Mouse (Mus musculus): ENCODE measurements around the gene Cdca5. TPM values are rescaled to one million over a fixed set of nuclear protein-coding genes. Genes with fewer than 3 reads are reported as not detected.
"Not testable (repeated sequence)": the region's sequence is repeated elsewhere in the genome, so short reads cannot be mapped to it uniquely, and the experiment has no call there.

The Cdca5 gene
- polyA plus RNA-seq, 1 experiment from 2014 or later, result 8.9 TPM

GRCm38 (mm10) chr19:6132171-6132827 is 47.5 kb downstream of the Cdca5 start:
- Histone ChIP-seq H3K36me3 (ENCODE audit: control insufficient read depth, insufficient read depth) (peaks cover 10% of the 10 kb centered on the region), H3K9me3 (ENCODE audit: control insufficient read depth) (no peaks in the 10 kb centered on the region), H3K9ac (ENCODE audit: low read depth, low read length) (no peak overlapping the region), H3K27ac (ENCODE audit: low read depth, low read length) (no peak overlapping the region), H3K4me2 (replicated peaks; ENCODE audit: low read depth) (no peak overlapping the region), H3K27me3 (replicated peaks; ENCODE audit: control insufficient read depth, insufficient read depth, low read length) (no peaks in the 10 kb centered on the region), H3K4me1 (replicated peaks; ENCODE audit: control insufficient read depth, insufficient read depth, low read length) (no peaks in the 10 kb centered on the region), H3K4me3 (ENCODE audit: low read depth, low read length) (no peak overlapping the region)
- WGBS, result 83% methylated on average over 7 of the region's 7 CpGs
- ATAC-seq, result no peak
- TF ChIP-seq CTCF (IDR thresholded peaks at IDR 0.05; ENCODE audit: low read depth), result no peak

DNA sequence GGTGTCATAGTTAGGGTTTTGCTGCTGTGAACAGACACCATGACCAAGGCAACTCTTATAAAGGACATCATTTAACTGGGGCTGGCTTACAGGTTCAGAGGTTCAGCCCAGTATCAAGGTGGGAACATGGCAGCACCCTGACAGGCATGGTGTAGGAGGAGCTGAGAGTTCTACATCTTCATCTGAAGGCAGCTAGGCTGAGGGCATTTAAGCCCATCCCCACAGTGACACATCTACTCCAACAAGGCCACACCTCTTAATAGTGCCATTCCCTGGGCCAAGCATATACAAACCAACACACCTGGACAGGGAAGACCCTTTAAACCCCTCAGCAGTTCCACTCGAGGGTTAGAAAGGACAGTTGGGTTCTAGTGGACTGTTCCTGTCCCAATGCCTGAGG is 48.4 kb downstream of the Cdca5 start:
- H3K4me3 ChIP-seq (ENCODE audit: low read depth, low read length); H3K27me3 ChIP-seq (replicated peaks; ENCODE audit: control insufficient read depth, insufficient read depth, low read length); H3K27ac ChIP-seq (ENCODE audit: low read depth, low read length); H3K9me3 ChIP-seq (ENCODE audit: control insufficient read depth); H3K9ac ChIP-seq (ENCODE audit: low read depth, low read length); H3K4me2 ChIP-seq (replicated peaks; ENCODE audit: low read depth); H3K4me1 ChIP-seq (replicated peaks; ENCODE audit: control insufficient read depth, insufficient read depth, low read length); ATAC-seq: not testable (repeated sequence)
- 46% methylated on average over 1 of the region's 1 CpGs for WGBS
- H3K36me3 ChIP-seq (ENCODE audit: control insufficient read depth, insufficient read depth), result peaks cover 15% of the 10 kb centered on the region

DNA sequence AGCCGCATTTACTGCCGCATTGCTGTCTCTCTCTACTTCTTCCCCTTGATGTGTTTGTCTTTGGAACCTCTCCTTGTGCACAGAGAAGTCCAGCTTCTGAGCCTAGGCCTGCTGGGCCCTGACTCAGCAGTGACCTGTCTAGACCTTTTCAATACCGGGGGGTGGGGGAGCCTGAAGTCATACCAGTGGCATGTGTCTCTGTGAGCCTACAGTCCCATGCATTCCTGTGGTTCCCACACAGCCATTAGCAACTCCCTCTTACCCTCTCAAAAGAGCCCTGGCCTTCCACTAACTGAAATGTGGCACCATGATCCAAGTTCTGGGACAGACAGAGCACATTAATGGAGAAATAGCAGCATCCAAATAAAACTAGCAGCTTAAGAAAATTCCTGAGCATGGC is 51.6 kb downstream of the Cdca5 start:
- no peak overlapping the region for H3K4me3 ChIP-seq (ENCODE audit: low read depth, low read length)
- no peaks in the 10 kb centered on the region for H3K9me3 ChIP-seq (ENCODE audit: control insufficient read depth)
- H3K4me1 ChIP-seq (replicated peaks; ENCODE audit: control insufficient read depth, insufficient read depth, low read length), result 0 out of 2 replicates have a peak, but pooled peaks cover 4% of the 10 kb centered on the region
- H3K36me3 ChIP-seq (ENCODE audit: control insufficient read depth, insufficient read depth), result peaks cover 15% of the 10 kb centered on the region
- H3K9ac ChIP-seq (ENCODE audit: low read depth, low read length), result no peak overlapping the region
- 81% methylated on average over 3 of the region's 3 CpGs for WGBS
- no peak for TF ChIP-seq CTCF (IDR thresholded peaks at IDR 0.05; ENCODE audit: low read depth)
- no peak overlapping the region for H3K4me2 ChIP-seq (replicated peaks; ENCODE audit: low read depth)
- no peak for ATAC-seq
- H3K27ac ChIP-seq (ENCODE audit: low read depth, low read length), result no peak overlapping the region
- H3K27me3 ChIP-seq (replicated peaks; ENCODE audit: control insufficient read depth, insufficient read depth, low read length), result no peaks in the 10 kb centered on the region

- Histone ChIP-seq H3K9me3 (ENCODE audit: control insufficient read depth) (no peaks in the 10 kb centered on the region), H3K27me3 (replicated peaks; ENCODE audit: control insufficient read depth, insufficient read depth, low read length) (no peaks in the 10 kb centered on the region), H3K9ac (ENCODE audit: low read depth, low read length) (0 out of 2 replicates have a peak overlapping the region, but pooled peaks have one; percentile 76), H3K4me2 (replicated peaks; ENCODE audit: low read depth) (peak overlapping the region; percentile 97; the same call in 1 of the 2 replicates), H3K36me3 (ENCODE audit: control insufficient read depth, insufficient read depth) (peaks cover 15% of the 10 kb centered on the region), H3K4me1 (replicated peaks; ENCODE audit: control insufficient read depth, insufficient read depth, low read length) (0 out of 2 replicates have a peak, but pooled peaks cover 4% of the 10 kb centered on the region), H3K27ac (ENCODE audit: low read depth, low read length) (no peak overlapping the region), H3K4me3 (ENCODE audit: low read depth, low read length) (no peak overlapping the region)
- 94% methylated on average over 6 of the region's 6 CpGs for WGBS
- ATAC-seq, result no peak
- no peak for TF ChIP-seq CTCF (IDR thresholded peaks at IDR 0.05; ENCODE audit: low read depth)
These were observed 54.9 kb downstream of the Cdca5 start for GRCm38 (mm10) chr19:6139701-6140100.

DNA sequence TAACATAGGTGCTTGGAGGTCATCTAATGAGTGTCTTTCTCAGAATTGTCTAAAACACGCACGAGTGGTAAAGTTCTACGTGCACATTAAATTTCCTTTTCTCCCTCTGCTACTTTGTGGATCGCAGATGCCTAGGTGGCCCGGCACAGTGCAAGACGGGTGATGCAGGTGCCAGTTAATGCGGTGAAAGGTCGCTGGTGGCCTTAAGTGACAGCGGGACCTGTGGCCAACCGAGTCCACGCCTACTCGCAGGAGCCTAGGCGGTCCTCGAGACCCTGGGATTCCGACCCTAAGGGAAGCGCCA is 55.5 kb downstream of the Cdca5 start:
- peak overlapping the region; percentile 97 for H3K4me2 ChIP-seq (replicated peaks; ENCODE audit: low read depth)
- no peak for TF ChIP-seq CTCF (IDR thresholded peaks at IDR 0.05; ENCODE audit: low read depth)
- peaks cover 15% of the 10 kb centered on the region for H3K36me3 ChIP-seq (ENCODE audit: control insufficient read depth, insufficient read depth)
- H3K9me3 ChIP-seq (ENCODE audit: control insufficient read depth), result no peaks in the 10 kb centered on the region
- peak overlapping the region; percentile 81 for H3K4me3 ChIP-seq (ENCODE audit: low read depth, low read length)
- ATAC-seq, result peak; percentile 21; the same call in 1 of the 2 replicates
- WGBS, result 2% methylated on average over 13 of the region's 16 CpGs
- H3K27ac ChIP-seq (ENCODE audit: low read depth, low read length), result peak overlapping the region; percentile 92
- 0 out of 2 replicates have a peak, but pooled peaks cover 4% of the 10 kb centered on the region for H3K4me1 ChIP-seq (replicated peaks; ENCODE audit: control insufficient read depth, insufficient read depth, low read length)
- peak overlapping the region; percentile 76 for H3K9ac ChIP-seq (ENCODE audit: low read depth, low read length)
- no peaks in the 10 kb centered on the region for H3K27me3 ChIP-seq (replicated peaks; ENCODE audit: control insufficient read depth, insufficient read depth, low read length)

GRCm38 (mm10) chr19:6140678-6141393 is 56.1 kb downstream of the Cdca5 start, which contains the start of gene Batf2:
Gene Batf2 (plus strand): TSS chr19:6140983.
- ATAC-seq, result peak; percentile 92
- 0 out of 2 replicates have a peak, but pooled peaks cover 4% of the 10 kb centered on the region for H3K4me1 ChIP-seq (replicated peaks; ENCODE audit: control insufficient read depth, insufficient read depth, low read length)
- peak within 1 kb of the TSS; percentile 76 for H3K9ac ChIP-seq (ENCODE audit: low read depth, low read length)

More at GRCm38 (mm10) chr19:6140678-6141393, 56.1 kb downstream of the Cdca5 start, which contains the start of gene Batf2:
- Histone ChIP-seq H3K4me3 (ENCODE audit: low read depth, low read length) (peak within 1 kb of the TSS; percentile 81), H3K4me2 (replicated peaks; ENCODE audit: low read depth) (peak within 1 kb of the TSS; percentile 97), H3K36me3 (ENCODE audit: control insufficient read depth, insufficient read depth) (peaks cover 15% of the 10 kb centered on the region), H3K27me3 (replicated peaks; ENCODE audit: control insufficient read depth, insufficient read depth, low read length) (no peaks in the 10 kb centered on the region), H3K27ac (ENCODE audit: low read depth, low read length) (peak within 1 kb of the TSS; percentile 92), H3K9me3 (ENCODE audit: control insufficient read depth) (no peaks in the 10 kb centered on the region)
- peak; percentile 86 for TF ChIP-seq CTCF (IDR thresholded peaks at IDR 0.05; ENCODE audit: low read depth)
- under 1% methylated on average over 68 of the region's 68 CpGs for WGBS

Data from intestine, postnatal 0 days (tissue).